17 mouse cellular contexts compared by ENCODE assay signal in the genomic region with DNA sequence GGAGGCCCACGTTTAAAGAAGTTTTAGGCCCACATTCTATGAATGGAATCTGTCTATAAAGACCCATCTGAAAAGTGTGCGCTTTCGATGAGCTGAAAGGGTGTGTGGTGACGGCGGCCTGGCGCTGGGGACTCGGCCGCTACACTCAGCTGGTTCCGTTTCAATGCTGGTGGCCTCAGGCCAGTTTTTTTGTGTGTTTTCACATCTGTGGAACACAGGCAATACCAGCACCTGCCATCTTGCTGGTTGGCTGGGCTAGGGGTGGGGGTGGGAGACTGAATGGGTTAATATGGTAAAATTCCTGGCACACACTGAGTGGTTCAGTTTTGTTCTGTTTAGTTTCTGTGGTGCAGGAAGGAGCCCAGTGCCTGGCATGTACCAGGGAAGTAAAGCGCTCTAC. TPM values are rescaled to one million over a fixed set of nuclear protein-coding genes. Genes with fewer than 3 reads are reported as not detected.
DNase-seq lines count a peak whose midpoint lies in the region; ATAC-seq and TF ChIP-seq lines count a peak whose summit lies in the region.
"Had no signal": no experiment of that assay in that cellular context is flagged by ENCODE, and none has a peak within 500 bp of the region (broad histone marks: within the 10 kb centered on the region; RNA-seq: fewer than 3 reads in every experiment).

No protein-coding gene starts in this region.

- no peak for TF ChIP-seq EP300 in liver, embryonic 14.5 days (IDR thresholded peaks at IDR 0.05; ENCODE audit: low read depth)

- no peak for DNase-seq in forebrain, embryonic 10.5 days (ENCODE audit: extremely low spot score, low spot score)
- DNase-seq in forebrain, embryonic 11.5 days (ENCODE audit: low spot score) = no peak
- DNase-seq in left cerebral cortex, postnatal 4 days = peak; percentile 35
- DNase-seq in left cerebral cortex, adult 8-10 months (ENCODE audit: low spot score in 2 of 2) = no peak
- no peak for DNase-seq in liver, embryonic 14.5 days (ENCODE audit: low read depth in 3 of 3, low spot score in 3 of 3)
- DNase-seq in urinary bladder, adult 18-20 months (ENCODE audit: low spot score in 2 of 2) = no peak
- no peak for DNase-seq in lung, postnatal 36 days
- DNase-seq: adrenal gland, postnatal 25 days; cerebellum, adult 2 months; kidney, postnatal 14 days; lung, adult 18-20 months had no signal

- no peak for TF ChIP-seq CTCF in bone marrow, adult 2 months (IDR thresholded peaks at IDR 0.05; ENCODE audit: control insufficient read depth, insufficient read depth, low read length)
- TF ChIP-seq CTCF in liver, embryonic 14.5 days (IDR thresholded peaks at IDR 0.05; ENCODE audit: low read depth) = no peak

- H3K9ac ChIP-seq in forebrain, embryonic 11.5 days (ENCODE audit: low read length) = no peak overlapping the region
- H3K9ac ChIP-seq in liver, embryonic 14.5 days (replicated peaks) = no peak overlapping the region

- no peak overlapping the region for H3K4me3 ChIP-seq in forebrain, embryonic 10.5 days
- no peak overlapping the region for H3K4me3 ChIP-seq in forebrain, embryonic 11.5 days (ENCODE audit: low read depth, low read length)
- H3K4me3 ChIP-seq in bone marrow, adult 2 months (replicated peaks; ENCODE audit: control insufficient read depth, low read depth, low read length) = no peak overlapping the region
- no peak overlapping the region for H3K4me3 ChIP-seq in liver, embryonic 14.5 days (ENCODE audit: insufficient read depth in 1 of 2, low read depth in 2 of 2, low read length in 2 of 2)
- H3K4me3 ChIP-seq: embryonic facial prominence, embryonic 10.5 days had no signal

- H3K4me2 ChIP-seq in forebrain, embryonic 11.5 days (ENCODE audit: low read depth, low read length, severe bottlenecking) = no peak overlapping the region
- H3K4me2 ChIP-seq in liver, embryonic 14.5 days (ENCODE audit: low read depth) = no peak overlapping the region; the same call in 1 of the 2 replicates

- no peak for ATAC-seq in forebrain, embryonic 11.5 days (replicated peaks; ENCODE audit: low FRiP score)
- ATAC-seq in liver, embryonic 14.5 days (ENCODE audit: insufficient read depth) = no peak
- ATAC-seq: midbrain, embryonic 16.5 days had no signal

- intact Hi-C loops in left cerebral cortex, postnatal 4 days (cut with DNase I) = no loop called here

- H3K27ac ChIP-seq in forebrain, embryonic 10.5 days = peak overlapping the region; percentile 26; the same call in 1 of the 2 replicates
- no peak overlapping the region for H3K27ac ChIP-seq in forebrain, embryonic 11.5 days (ENCODE audit: low read depth, low read length)
- H3K27ac ChIP-seq in bone marrow, adult 2 months (ENCODE audit: control insufficient read depth, insufficient read depth, low read depth, low read length, poor library complexity) = peak overlapping the region; percentile 39
- peak overlapping the region; percentile 2; the same call in 1 of the 2 replicates for H3K27ac ChIP-seq in liver, embryonic 14.5 days
- H3K27ac ChIP-seq: embryonic facial prominence, embryonic 10.5 days had no signal

- no peak for TF ChIP-seq POLR2A in bone marrow, adult 2 months (IDR thresholded peaks at IDR 0.05; ENCODE audit: borderline replicate concordance, control insufficient read depth, low read depth, low read length)

- H3K27me3 ChIP-seq in forebrain, embryonic 10.5 days (ENCODE audit: poor library complexity, severe bottlenecking) = no peaks in the 10 kb centered on the region
- no peaks in the 10 kb centered on the region for H3K27me3 ChIP-seq in forebrain, embryonic 11.5 days (ENCODE audit: control insufficient read depth, insufficient read depth, low read length)
- H3K27me3 ChIP-seq in liver, embryonic 14.5 days (ENCODE audit: control insufficient read depth, insufficient read depth, low read length) = no peaks in the 10 kb centered on the region

- H3K9me3 ChIP-seq in forebrain, embryonic 10.5 days = no peaks in the 10 kb centered on the region
- no peaks in the 10 kb centered on the region for H3K9me3 ChIP-seq in forebrain, embryonic 11.5 days (ENCODE audit: control insufficient read depth, low read length)
- H3K9me3 ChIP-seq in liver, embryonic 14.5 days (ENCODE audit: control insufficient read depth, low read length) = no peaks in the 10 kb centered on the region
- H3K9me3 ChIP-seq: embryonic facial prominence, embryonic 10.5 days had no signal

- H3K4me1 ChIP-seq in forebrain, embryonic 10.5 days = peaks cover 14% of the 10 kb centered on the region
- H3K4me1 ChIP-seq in forebrain, embryonic 11.5 days (replicated peaks; ENCODE audit: control insufficient read depth, insufficient read depth, low read length) = no peaks in the 10 kb centered on the region
- peaks cover 8% of the 10 kb centered on the region; the same call in 1 of the 2 replicates for H3K4me1 ChIP-seq in bone marrow, adult 2 months (ENCODE audit: control insufficient read depth, insufficient read depth, low read length)
- peaks cover 52 to 54% of the 10 kb centered on the region in 2 experiments for H3K4me1 ChIP-seq in liver, embryonic 14.5 days (replicated peaks; ENCODE audit: control insufficient read depth in 2 of 2, insufficient read depth in 2 of 2, low read length in 1 of 2)
- H3K4me1 ChIP-seq: embryonic facial prominence, embryonic 10.5 days had no signal

- 78% methylated on average over 10 of the region's 10 CpGs for WGBS in forebrain, embryonic 10.5 days
- 56% methylated on average over 10 of the region's 10 CpGs for WGBS in forebrain, embryonic 11.5 days
- WGBS in bone marrow, adult 2 months = 87% methylated on average over 10 of the region's 10 CpGs
- WGBS in liver, embryonic 14.5 days (ENCODE audit: insufficient replicate concordance) = 81% methylated on average over 10 of the region's 10 CpGs

- H3K36me3 ChIP-seq in forebrain, embryonic 10.5 days (replicated peaks) = no peaks in the 10 kb centered on the region
- H3K36me3 ChIP-seq in forebrain, embryonic 11.5 days (ENCODE audit: control insufficient read depth, insufficient read depth, low read length) = no peaks in the 10 kb centered on the region
- H3K36me3 ChIP-seq in liver, embryonic 14.5 days (replicated peaks; ENCODE audit: control insufficient read depth, insufficient read depth, low read depth) = peaks cover 5% of the 10 kb centered on the region; the same call in 1 of the 2 replicates
- H3K36me3 ChIP-seq: embryonic facial prominence, embryonic 10.5 days had no signal

RNA-seq across cellular contexts. Expression of gene Rffl, which starts 15.0 kb away (rescaled TPM):
- 8.8 and 9.5 TPM in 2 replicates for polyA plus RNA-seq in forebrain, embryonic 10.5 days (2016; fragmentation: Nextera tagmentation; extraction: Ambion mirVana)
- 17.0 and 18.4 TPM in 2 replicates for polyA plus RNA-seq in forebrain, embryonic 11.5 days (2014; fragmentation: Nextera tagmentation; extraction: Ambion mirVana)
- 1 to 10 TPM; 2.7 to 3.0 TPM for total RNA-seq in left cerebral cortex, postnatal 4 days (2021)
- 10 to 100 TPM; 13.8 to 14.4 (median 14.3) TPM for total RNA-seq in left cerebral cortex, adult 8-10 months (2022)
- 21.5 and 23.8 TPM in 2 replicates for polyA plus RNA-seq in bone marrow, adult 2 months (2011; ENCODE audit: insufficient read depth, insufficient read length, low replicate concordance, missing spikeins)
- 12.6 and 12.9 TPM in 2 replicates for polyA plus RNA-seq in liver, embryonic 14.5 days (2012; rRNA removed)
- polyA plus RNA-seq in liver, embryonic 14.5 days (2014; fragmentation: Nextera tagmentation; extraction: Ambion mirVana) = 19.0 and 20.6 TPM in 2 replicates

RNA-seq across cellular contexts. Expression of gene Rad51d, which starts 34.4 kb away (rescaled TPM):
- 15.3 and 18.0 TPM in 2 replicates for polyA plus RNA-seq in forebrain, embryonic 10.5 days (2016; fragmentation: Nextera tagmentation; extraction: Ambion mirVana)
- 15.6 and 17.4 TPM in 2 replicates for polyA plus RNA-seq in forebrain, embryonic 11.5 days (2014; fragmentation: Nextera tagmentation; extraction: Ambion mirVana)
- total RNA-seq in left cerebral cortex, postnatal 4 days (2021) = 10 to 100 TPM; 12.1 to 12.5 TPM
- 10 to 100 TPM; 17.8 to 20.8 (median 20.4) TPM for total RNA-seq in left cerebral cortex, adult 8-10 months (2022)
- polyA plus RNA-seq in bone marrow, adult 2 months (2011; ENCODE audit: insufficient read depth, insufficient read length, low replicate concordance, missing spikeins) = 4.4 and 9.8 TPM in 2 replicates
- polyA plus RNA-seq in liver, embryonic 14.5 days (2012; rRNA removed) = 2.8 and 3.5 TPM in 2 replicates
- 5.8 and 6.8 TPM in 2 replicates for polyA plus RNA-seq in liver, embryonic 14.5 days (2014; fragmentation: Nextera tagmentation; extraction: Ambion mirVana)

RNA-seq across cellular contexts. Expression of gene Fndc8, which starts 35.9 kb away (rescaled TPM):
- 0.18 and 0.22 TPM in 2 replicates for polyA plus RNA-seq in forebrain, embryonic 10.5 days (2016; fragmentation: Nextera tagmentation; extraction: Ambion mirVana)
- polyA plus RNA-seq in forebrain, embryonic 11.5 days (2014; fragmentation: Nextera tagmentation; extraction: Ambion mirVana) = 0.44 and 0.48 TPM in 2 replicates
- not detected for total RNA-seq in left cerebral cortex, postnatal 4 days (2021)
- total RNA-seq in left cerebral cortex, adult 8-10 months (2022) = not detected
- not detected in 2 replicates for polyA plus RNA-seq in bone marrow, adult 2 months (2011; ENCODE audit: insufficient read depth, insufficient read length, low replicate concordance, missing spikeins)
- polyA plus RNA-seq in liver, embryonic 14.5 days (2012; rRNA removed) = 0.07 and 0.09 TPM in 2 replicates
- polyA plus RNA-seq in liver, embryonic 14.5 days (2014; fragmentation: Nextera tagmentation; extraction: Ambion mirVana) = 0.04 and 0.18 TPM in 2 replicates
- total RNA-seq: heart, adult 8-10 months; hematopoietic stem cell, adult 5-6 weeks; layer of hippocampus, postnatal 25 days had no signal
- polyA plus RNA-seq: cerebellum, adult 2 months had no signal

RNA-seq across cellular contexts. Expression of gene Nle1, which starts 52.2 kb away (rescaled TPM):
- 49.8 and 52.1 TPM in 2 replicates for polyA plus RNA-seq in forebrain, embryonic 10.5 days (2016; fragmentation: Nextera tagmentation; extraction: Ambion mirVana)
- polyA plus RNA-seq in forebrain, embryonic 11.5 days (2014; fragmentation: Nextera tagmentation; extraction: Ambion mirVana) = 31.9 and 34.8 TPM in 2 replicates
- 10 to 100 TPM; 50.0 to 51.3 TPM for total RNA-seq in left cerebral cortex, postnatal 4 days (2021)
- total RNA-seq in left cerebral cortex, adult 8-10 months (2022) = 10 to 100 TPM; 28.0 to 40.9 (median 34.6) TPM
- 24.9 and 33.6 TPM in 2 replicates for polyA plus RNA-seq in bone marrow, adult 2 months (2011; ENCODE audit: insufficient read depth, insufficient read length, low replicate concordance, missing spikeins)
- 26.1 and 27.2 TPM in 2 replicates for polyA plus RNA-seq in liver, embryonic 14.5 days (2012; rRNA removed)
- 11.9 and 13.8 TPM in 2 replicates for polyA plus RNA-seq in liver, embryonic 14.5 days (2014; fragmentation: Nextera tagmentation; extraction: Ambion mirVana)

RNA-seq across cellular contexts. Expression of gene Unc45b, which starts 54.3 kb away (rescaled TPM):
- 0.23 and 0.31 TPM in 2 replicates for polyA plus RNA-seq in forebrain, embryonic 10.5 days (2016; fragmentation: Nextera tagmentation; extraction: Ambion mirVana)
- polyA plus RNA-seq in forebrain, embryonic 11.5 days (2014; fragmentation: Nextera tagmentation; extraction: Ambion mirVana) = 0.20 and 0.41 TPM in 2 replicates
- total RNA-seq in left cerebral cortex, postnatal 4 days (2021) = 1 to 10 TPM; 4.2 to 4.8 TPM
- 1 to 10 TPM in 3 of 4 experiments, under 1 TPM in 1; 0.75 to 3.4 (median 1.8) TPM for total RNA-seq in left cerebral cortex, adult 8-10 months (2022)
- 2.4 and 2.5 TPM in 2 replicates for polyA plus RNA-seq in bone marrow, adult 2 months (2011; ENCODE audit: insufficient read depth, insufficient read length, low replicate concordance, missing spikeins)
- 0.21 and 0.45 TPM in 2 replicates for polyA plus RNA-seq in liver, embryonic 14.5 days (2012; rRNA removed)
- polyA plus RNA-seq in liver, embryonic 14.5 days (2014; fragmentation: Nextera tagmentation; extraction: Ambion mirVana) = 0.57 and 0.95 TPM in 2 replicates
